Mouse (Mus musculus): Measurements from ENCODE around the gene Sdc1. TPM values are rescaled to one million over a fixed set of nuclear protein-coding genes. Genes with fewer than 3 reads are reported as not detected.
A peak's percentile ranks its signal among the peaks of the same experiment; 100 is the strongest.

Gene Sdc1
- polyA plus RNA-seq, 1 experiment from 2014 or later: 31.4 TPM

GRCm38 (mm10) chr12:8797936-8798335 is 26.8 kb downstream of the Sdc1 start:
- no peaks in the 10 kb centered on the region for H3K9me3 ChIP-seq (ENCODE audit: control insufficient read depth, low read length)
- H3K4me3 ChIP-seq (ENCODE audit: control insufficient read depth in 1 of 2, insufficient read depth in 1 of 2, low read depth in 1 of 2, low read length in 2 of 2): no peak overlapping the region
- no peaks in the 10 kb centered on the region for H3K27me3 ChIP-seq (ENCODE audit: control insufficient read depth, insufficient read depth, low read length)
- H3K27ac ChIP-seq (replicated peaks in 1 of 2; ENCODE audit: control insufficient read depth in 1 of 2, insufficient read depth in 1 of 2, low read depth in 2 of 2, low read length in 2 of 2): 0 out of 4 replicates have a peak overlapping the region, but pooled peaks of 1 of the 2 experiments have one; percentile 50
- WGBS: 89% methylated on average over 7 of the region's 7 CpGs
- H3K9ac ChIP-seq (ENCODE audit: low read length): no peak overlapping the region
- no peak overlapping the region for H3K4me2 ChIP-seq (ENCODE audit: low read length)
- no peak for ATAC-seq (ENCODE audit: insufficient number of reproducible peaks, insufficient read depth, low FRiP score, low read depth)
- peaks cover 10% of the 10 kb centered on the region; the same call in 1 of the 2 replicates for H3K36me3 ChIP-seq (ENCODE audit: control insufficient read depth, insufficient read depth, low read length)
- H3K4me1 ChIP-seq (ENCODE audit: control insufficient read depth in 2 of 2, insufficient read depth in 2 of 2, low read length in 2 of 2): peaks cover 0 to 4% of the 10 kb centered on the region in 2 experiments; a peak in 1 of 4 replicates

- H3K4me3 ChIP-seq (ENCODE audit: control insufficient read depth in 1 of 2, insufficient read depth in 1 of 2, low read depth in 1 of 2, low read length in 2 of 2): no peak overlapping the region
- peak; percentile 32; the same call in 1 of the 2 replicates for ATAC-seq (ENCODE audit: insufficient number of reproducible peaks, insufficient read depth, low FRiP score, low read depth)
- H3K36me3 ChIP-seq (ENCODE audit: control insufficient read depth, insufficient read depth, low read length): peaks cover 6% of the 10 kb centered on the region; the same call in 1 of the 2 replicates
- no peaks in the 10 kb centered on the region for H3K27me3 ChIP-seq (ENCODE audit: control insufficient read depth, insufficient read depth, low read length)
- no peak overlapping the region for H3K4me2 ChIP-seq (ENCODE audit: low read length)
- 44% methylated on average over 9 of the region's 9 CpGs for WGBS
- H3K4me1 ChIP-seq (ENCODE audit: control insufficient read depth in 2 of 2, insufficient read depth in 2 of 2, low read length in 2 of 2): 0 out of 4 replicates have a peak, but pooled peaks cover 0 to 4% of the 10 kb centered on the region in 2 experiments
- no peaks in the 10 kb centered on the region for H3K9me3 ChIP-seq (ENCODE audit: control insufficient read depth, low read length)
- no peak overlapping the region for H3K9ac ChIP-seq (ENCODE audit: low read length)
- H3K27ac ChIP-seq (replicated peaks in 1 of 2; ENCODE audit: control insufficient read depth in 1 of 2, insufficient read depth in 1 of 2, low read depth in 2 of 2, low read length in 2 of 2): peak overlapping the region; percentile 50 to 55
These were observed 27.4 kb downstream of the Sdc1 start for GRCm38 (mm10) chr12:8798486-8799020.

GRCm38 (mm10) chr12:8803421-8804076 is 32.4 kb downstream of the Sdc1 start:
- Histone ChIP-seq H3K4me2 (ENCODE audit: low read length) (no peak overlapping the region), H3K4me3 (ENCODE audit: control insufficient read depth in 1 of 2, insufficient read depth in 1 of 2, low read depth in 1 of 2, low read length in 2 of 2) (no peak overlapping the region)

GRCm38 (mm10) chr12:8804077-8804456 is 32.9 kb downstream of the Sdc1 start:
- WGBS: 83% methylated on average over 3 of the region's 3 CpGs
- Histone ChIP-seq H3K27ac (replicated peaks in 1 of 2; ENCODE audit: control insufficient read depth in 1 of 2, insufficient read depth in 1 of 2, low read depth in 2 of 2, low read length in 2 of 2) (no peak overlapping the region), H3K27me3 (ENCODE audit: control insufficient read depth, insufficient read depth, low read length) (no peaks in the 10 kb centered on the region), H3K4me1 (ENCODE audit: control insufficient read depth in 2 of 2, insufficient read depth in 2 of 2, low read length in 2 of 2) (peaks cover 0 to 2% of the 10 kb centered on the region in 2 experiments; a peak in 1 of 4 replicates), H3K4me2 (ENCODE audit: low read length) (no peak overlapping the region), H3K36me3 (ENCODE audit: control insufficient read depth, insufficient read depth, low read length) (no peaks in the 10 kb centered on the region), H3K4me3 (ENCODE audit: control insufficient read depth in 1 of 2, insufficient read depth in 1 of 2, low read depth in 1 of 2, low read length in 2 of 2) (no peak overlapping the region), H3K9me3 (ENCODE audit: control insufficient read depth, low read length) (no peaks in the 10 kb centered on the region), H3K9ac (ENCODE audit: low read length) (no peak overlapping the region)
- no peak for ATAC-seq (ENCODE audit: insufficient number of reproducible peaks, insufficient read depth, low FRiP score, low read depth)

More at GRCm38 (mm10) chr12:8803421-8804076, 32.4 kb downstream of the Sdc1 start:
- H3K27ac ChIP-seq (replicated peaks in 1 of 2; ENCODE audit: control insufficient read depth in 1 of 2, insufficient read depth in 1 of 2, low read depth in 2 of 2, low read length in 2 of 2): no peak overlapping the region
- H3K27me3 ChIP-seq (ENCODE audit: control insufficient read depth, insufficient read depth, low read length): no peaks in the 10 kb centered on the region
- peaks cover 2% of the 10 kb centered on the region in 2 experiments; a peak in 1 of 4 replicates for H3K4me1 ChIP-seq (ENCODE audit: control insufficient read depth in 2 of 2, insufficient read depth in 2 of 2, low read length in 2 of 2)
- no peaks in the 10 kb centered on the region for H3K9me3 ChIP-seq (ENCODE audit: control insufficient read depth, low read length)
- H3K9ac ChIP-seq (ENCODE audit: low read length): no peak overlapping the region
- 49% methylated on average over 10 of the region's 10 CpGs for WGBS
- no peaks in the 10 kb centered on the region for H3K36me3 ChIP-seq (ENCODE audit: control insufficient read depth, insufficient read depth, low read length)
- no peak for ATAC-seq (ENCODE audit: insufficient number of reproducible peaks, insufficient read depth, low FRiP score, low read depth)

GRCm38 (mm10) chr12:8804934-8805722 is 34.0 kb downstream of the Sdc1 start:
- ATAC-seq (ENCODE audit: insufficient number of reproducible peaks, insufficient read depth, low FRiP score, low read depth): no peak
- WGBS: 71% methylated on average over 7 of the region's 7 CpGs
- no peaks in the 10 kb centered on the region for H3K27me3 ChIP-seq (ENCODE audit: control insufficient read depth, insufficient read depth, low read length)

GRCm38 (mm10) chr12:8809086-8809485 is 38.0 kb downstream of the Sdc1 start:
- Histone ChIP-seq H3K36me3 (ENCODE audit: control insufficient read depth, insufficient read depth, low read length) (no peaks in the 10 kb centered on the region), H3K9ac (ENCODE audit: low read length) (no peak overlapping the region)

More at GRCm38 (mm10) chr12:8804934-8805722, 34.0 kb downstream of the Sdc1 start:
- Histone ChIP-seq H3K4me2 (ENCODE audit: low read length) (no peak overlapping the region), H3K9me3 (ENCODE audit: control insufficient read depth, low read length) (no peaks in the 10 kb centered on the region), H3K4me1 (ENCODE audit: control insufficient read depth in 2 of 2, insufficient read depth in 2 of 2, low read length in 2 of 2) (peaks cover 0 to 2% of the 10 kb centered on the region in 2 experiments; a peak in 1 of 4 replicates), H3K4me3 (ENCODE audit: control insufficient read depth in 1 of 2, insufficient read depth in 1 of 2, low read depth in 1 of 2, low read length in 2 of 2) (no peak overlapping the region), H3K27ac (replicated peaks in 1 of 2; ENCODE audit: control insufficient read depth in 1 of 2, insufficient read depth in 1 of 2, low read depth in 2 of 2, low read length in 2 of 2) (no peak overlapping the region), H3K9ac (ENCODE audit: low read length) (no peak overlapping the region), H3K36me3 (ENCODE audit: control insufficient read depth, insufficient read depth, low read length) (no peaks in the 10 kb centered on the region)

GRCm38 (mm10) chr12:8809626-8810025 is 38.5 kb downstream of the Sdc1 start:
- H3K27ac ChIP-seq (replicated peaks in 1 of 2; ENCODE audit: control insufficient read depth in 1 of 2, insufficient read depth in 1 of 2, low read depth in 2 of 2, low read length in 2 of 2): no peak overlapping the region

More at GRCm38 (mm10) chr12:8809086-8809485, 38.0 kb downstream of the Sdc1 start:
- peaks cover 0 to 2% of the 10 kb centered on the region in 2 experiments; a peak in 1 of 4 replicates for H3K4me1 ChIP-seq (ENCODE audit: control insufficient read depth in 2 of 2, insufficient read depth in 2 of 2, low read length in 2 of 2)
- H3K9me3 ChIP-seq (ENCODE audit: control insufficient read depth, low read length): no peaks in the 10 kb centered on the region
- H3K4me2 ChIP-seq (ENCODE audit: low read length): no peak overlapping the region
- no peak overlapping the region for H3K27ac ChIP-seq (replicated peaks in 1 of 2; ENCODE audit: control insufficient read depth in 1 of 2, insufficient read depth in 1 of 2, low read depth in 2 of 2, low read length in 2 of 2)
- ATAC-seq (ENCODE audit: insufficient number of reproducible peaks, insufficient read depth, low FRiP score, low read depth): no peak
- no peak overlapping the region for H3K4me3 ChIP-seq (ENCODE audit: control insufficient read depth in 1 of 2, insufficient read depth in 1 of 2, low read depth in 1 of 2, low read length in 2 of 2)
- no peaks in the 10 kb centered on the region for H3K27me3 ChIP-seq (ENCODE audit: control insufficient read depth, insufficient read depth, low read length)
- WGBS: 55% methylated on average over 2 of the region's 2 CpGs

More at GRCm38 (mm10) chr12:8809626-8810025, 38.5 kb downstream of the Sdc1 start:
- Histone ChIP-seq H3K9me3 (ENCODE audit: control insufficient read depth, low read length) (no peaks in the 10 kb centered on the region), H3K27me3 (ENCODE audit: control insufficient read depth, insufficient read depth, low read length) (no peaks in the 10 kb centered on the region), H3K4me1 (ENCODE audit: control insufficient read depth in 2 of 2, insufficient read depth in 2 of 2, low read length in 2 of 2) (peaks cover 0 to 2% of the 10 kb centered on the region in 2 experiments; a peak in 1 of 4 replicates), H3K4me2 (ENCODE audit: low read length) (no peak overlapping the region), H3K4me3 (ENCODE audit: control insufficient read depth in 1 of 2, insufficient read depth in 1 of 2, low read depth in 1 of 2, low read length in 2 of 2) (no peak overlapping the region), H3K36me3 (ENCODE audit: control insufficient read depth, insufficient read depth, low read length) (no peaks in the 10 kb centered on the region), H3K9ac (ENCODE audit: low read length) (no peak overlapping the region)
- WGBS: 82% methylated on average over 6 of the region's 6 CpGs
- no peak for ATAC-seq (ENCODE audit: insufficient number of reproducible peaks, insufficient read depth, low FRiP score, low read depth)

All from heart, embryonic 14.5 days (tissue).